Mouse (Mus musculus) right cerebral cortex, postnatal 36 days (tissue): ENCODE data around the gene Arhgef17.

Experiments
- DNase-seq, 2 experiments: peaks; one replicate each; pipeline ENCODE4 v3.0.0; 2022; ENCODE audit warnings: low spot score in 2 of 2, mixed read lengths in 1 of 2

Gene Arhgef17

DNA sequence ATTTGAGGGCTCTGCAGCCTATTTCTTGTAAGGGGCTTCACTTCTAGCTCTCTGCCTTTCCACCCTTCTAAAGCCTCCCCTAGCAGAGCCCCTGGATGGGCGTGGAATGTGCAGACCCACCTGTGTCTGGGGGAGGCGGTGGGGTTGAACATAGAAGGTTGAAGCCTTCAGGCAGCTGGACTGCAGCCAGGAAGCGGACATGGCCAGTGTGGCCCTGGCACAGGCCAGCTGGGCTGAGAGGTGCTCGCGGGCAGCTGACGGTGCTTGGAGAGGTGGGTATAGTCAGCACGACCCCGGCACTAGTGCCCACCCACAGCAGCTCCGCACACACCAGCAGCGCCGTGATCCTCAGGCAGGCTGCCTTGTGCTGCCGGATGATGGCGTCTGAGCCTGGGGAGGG is 55.6 kb downstream of the Arhgef17 start:
- no peak for DNase-seq

DNA sequence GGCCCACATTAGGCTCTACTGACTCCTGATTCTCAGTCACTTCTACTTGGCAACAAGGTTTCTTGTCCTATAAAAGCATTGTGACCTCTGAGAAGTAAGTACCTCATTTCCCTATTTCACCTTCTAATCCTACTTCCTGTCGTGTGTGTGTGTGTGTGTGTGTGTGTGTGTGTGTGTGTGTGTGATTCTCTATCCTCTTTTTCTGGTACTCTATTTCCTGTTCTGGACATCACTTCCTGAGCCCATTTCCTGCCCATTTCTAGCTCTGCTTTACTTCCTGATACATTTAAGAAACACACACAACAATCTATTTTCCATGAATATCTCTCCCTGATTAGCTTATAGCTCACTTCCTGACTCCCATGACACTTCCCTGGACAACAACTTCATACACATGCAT is 56.1 kb downstream of the Arhgef17 start:
- no peak for DNase-seq

DNA sequence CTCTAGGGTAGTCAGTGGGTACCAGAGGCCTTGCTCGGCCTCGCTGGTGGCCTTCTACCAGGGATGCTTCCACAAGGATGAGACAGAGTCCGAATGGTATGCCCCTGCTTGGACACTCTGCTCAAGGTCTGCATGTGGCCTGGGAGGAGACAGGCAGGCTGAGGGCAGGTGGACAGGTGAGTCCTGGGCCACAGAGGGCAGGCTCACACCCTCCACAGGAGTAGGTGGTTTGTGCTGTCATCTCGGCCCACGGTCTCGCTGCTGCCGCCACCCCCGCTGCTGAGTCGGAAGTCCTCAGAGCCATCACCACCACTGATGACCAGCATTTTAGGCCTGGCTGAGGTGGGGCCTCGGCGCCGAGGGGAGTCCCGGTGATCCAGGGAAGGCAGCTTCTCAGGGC is 58.7 kb downstream of the Arhgef17 start:
- DNase-seq = no peak

DNA sequence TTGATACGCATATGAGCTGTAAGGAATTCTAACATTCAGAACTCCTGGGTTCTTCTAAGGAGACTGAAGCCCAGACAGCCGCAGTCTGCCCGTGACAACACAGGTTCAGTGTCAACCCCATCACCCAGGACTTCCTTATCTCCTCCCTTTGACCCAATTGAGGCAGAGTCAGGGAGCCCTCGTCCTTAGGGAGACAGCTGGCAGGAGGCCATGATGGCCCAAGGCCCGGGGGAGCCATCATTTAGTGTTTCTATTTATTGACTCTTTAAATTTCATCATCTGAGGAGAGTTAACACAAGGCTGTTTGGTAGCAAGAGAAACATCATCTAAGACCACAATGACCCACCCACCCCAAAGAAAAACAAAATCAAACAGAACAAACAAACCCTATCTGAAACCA is 60.0 kb downstream of the Arhgef17 start:
- DNase-seq = no peak

DNA sequence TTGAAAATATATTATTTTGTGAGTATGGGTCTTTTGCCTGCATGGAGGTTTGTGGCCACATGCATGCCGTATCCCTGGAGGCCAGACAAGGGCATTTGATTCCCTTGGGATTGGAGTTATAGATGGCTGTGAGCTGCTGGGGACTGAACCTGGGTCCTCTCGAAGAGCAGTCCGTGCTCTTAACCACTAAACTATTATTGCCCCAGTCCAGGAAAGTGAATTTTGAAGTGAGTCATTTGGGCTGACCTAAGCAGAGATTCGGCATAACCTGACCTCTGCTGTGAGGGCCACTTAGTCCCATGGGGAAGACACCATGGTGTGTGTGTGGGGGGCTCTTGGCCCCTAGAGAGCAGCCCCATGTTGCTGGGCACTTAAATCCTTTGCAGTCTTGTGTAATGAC is 60.6 kb downstream of the Arhgef17 start:
- no peak for DNase-seq

DNA sequence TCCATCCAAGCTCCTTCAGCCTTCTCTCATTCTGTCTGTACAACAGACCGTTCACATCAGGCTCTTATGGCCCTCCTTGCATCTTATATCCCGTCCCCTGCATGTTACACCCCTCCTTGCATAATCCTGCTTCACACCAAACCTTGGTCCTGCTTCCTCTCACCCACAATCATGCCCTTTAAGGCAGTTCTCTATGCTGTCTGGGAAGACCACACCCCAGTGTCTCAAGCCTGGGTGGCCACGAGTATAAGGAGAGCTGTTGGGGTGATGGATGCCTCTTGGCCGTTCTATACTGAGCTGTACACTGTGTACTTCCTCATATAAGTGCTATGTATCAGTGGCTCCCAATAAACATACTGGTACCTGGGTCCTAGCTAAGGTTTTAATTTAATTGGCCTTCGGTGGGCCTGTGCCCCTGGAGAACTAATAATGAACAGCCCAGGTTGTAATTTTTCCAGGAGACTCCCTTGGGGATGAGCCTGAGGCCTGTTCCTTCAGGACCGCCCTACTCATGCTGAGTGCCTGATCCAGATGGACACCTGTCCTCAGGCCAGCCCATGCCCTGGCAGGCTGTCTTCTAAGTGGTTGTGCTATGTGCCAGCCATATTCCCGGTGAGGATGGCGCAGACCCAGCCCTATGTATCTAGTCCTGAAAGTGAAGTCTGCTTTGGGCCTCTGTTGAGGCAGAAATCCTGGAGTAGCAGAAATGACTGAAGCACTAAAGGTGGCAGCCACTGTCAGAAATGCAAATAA is 61.9 kb downstream of the Arhgef17 start:
- no peak for DNase-seq

DNA sequence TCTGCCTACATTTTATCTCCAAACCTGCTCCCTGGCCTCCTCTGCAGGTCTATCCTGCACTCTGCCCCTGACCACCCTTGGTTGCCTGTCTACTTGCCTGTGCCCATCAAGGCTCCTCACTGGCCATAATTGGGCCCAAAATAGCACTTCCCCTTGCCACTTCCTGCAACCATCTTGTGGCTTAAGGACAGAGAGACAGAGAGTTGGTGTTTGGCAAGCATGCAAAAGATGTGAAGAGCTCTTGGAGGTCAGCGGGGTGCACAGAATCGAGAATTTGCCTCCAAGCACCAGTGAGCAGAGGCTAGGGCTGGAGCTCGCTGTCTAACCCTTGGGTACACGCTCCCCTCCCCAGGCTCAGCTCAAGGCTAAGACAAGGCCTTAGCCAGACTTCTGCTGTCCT is 63.4 kb downstream of the Arhgef17 start:
- no peak for DNase-seq

DNA sequence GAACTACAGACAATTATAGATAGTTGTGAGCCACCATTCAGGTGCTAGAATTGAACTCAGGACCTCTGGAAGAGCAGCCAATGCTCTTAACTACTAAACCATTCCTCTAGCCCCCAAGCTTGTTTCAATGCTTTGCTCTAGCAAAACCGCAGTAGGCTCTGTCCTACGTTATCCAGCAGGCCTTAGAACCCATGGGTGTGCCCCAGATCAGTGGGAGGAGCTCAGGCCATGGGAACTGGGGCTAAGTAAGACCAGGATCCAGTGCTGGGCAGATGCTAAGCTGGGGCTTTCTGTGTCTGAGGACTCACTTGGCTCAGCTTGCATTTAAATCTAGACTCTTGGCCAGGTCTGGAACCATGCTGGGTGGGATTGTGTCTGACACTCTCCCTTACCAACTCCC is 64.3 kb downstream of the Arhgef17 start:
- no peak for DNase-seq

DNA sequence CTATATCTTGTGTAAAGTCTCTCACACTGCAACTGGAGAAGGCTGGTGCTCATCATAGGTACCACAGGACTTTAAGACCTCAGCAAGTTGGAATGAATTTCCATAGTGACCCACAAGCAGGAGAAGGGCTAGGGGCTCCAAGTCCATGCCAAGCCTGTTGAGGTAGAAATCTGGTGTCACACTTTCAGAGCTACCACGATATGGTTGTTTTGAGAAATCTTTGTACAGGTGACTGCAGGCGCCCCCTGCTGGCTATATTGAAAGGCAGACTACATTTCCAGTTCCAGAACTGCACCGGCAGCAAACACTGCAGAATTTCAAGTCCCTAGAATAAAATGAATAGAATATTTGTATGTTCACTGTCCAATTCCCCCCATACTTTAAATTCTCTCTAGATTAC is 65.2 kb downstream of the Arhgef17 start:
- peak; percentile 62 to 72 for DNase-seq

DNA sequence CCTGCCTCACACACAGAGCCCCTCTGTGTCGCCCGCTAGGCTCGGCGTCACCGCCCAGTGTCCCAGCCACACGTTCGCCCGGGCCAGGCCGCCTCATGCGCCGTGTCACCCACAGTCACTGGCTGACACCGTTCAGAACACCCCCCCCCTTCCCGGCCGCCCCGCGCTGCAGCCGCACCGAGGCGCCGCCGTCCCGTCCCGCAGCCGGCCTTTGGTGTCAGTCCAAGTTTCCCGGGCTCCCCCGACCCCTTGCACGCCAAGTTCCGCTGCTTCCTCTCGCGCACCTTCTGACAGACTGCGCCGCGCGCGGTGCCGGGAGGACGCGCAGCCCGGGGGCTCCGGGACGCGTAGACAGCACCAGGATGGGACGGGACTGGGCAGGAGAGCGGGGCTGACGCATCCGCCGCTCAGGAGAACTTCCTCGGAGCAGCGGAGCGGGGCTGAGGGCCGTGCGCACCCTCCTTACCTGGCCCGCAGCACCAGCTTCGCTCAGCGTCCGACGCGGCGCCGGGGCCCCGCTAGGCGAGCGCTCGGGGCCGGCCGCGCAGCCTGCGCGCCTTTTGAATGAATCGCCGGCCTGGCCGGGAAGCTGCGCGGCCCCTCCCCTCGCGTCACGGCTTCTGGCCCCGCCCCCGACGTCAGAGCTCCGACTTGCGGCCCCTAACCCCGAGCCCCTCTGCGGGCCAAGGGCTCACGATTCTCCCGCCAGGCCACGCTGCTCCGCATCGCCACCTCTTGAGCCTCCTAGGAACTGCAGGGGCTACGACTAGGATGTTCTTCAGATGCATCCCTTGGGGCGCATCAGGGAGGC is 68.9 kb downstream of the Arhgef17 start, which contains the start of gene Relt:
Relt (minus strand) TSS at position 619 of the 811 bp plus-strand sequence.
- peak; percentile 76 to 78 for DNase-seq

DNA sequence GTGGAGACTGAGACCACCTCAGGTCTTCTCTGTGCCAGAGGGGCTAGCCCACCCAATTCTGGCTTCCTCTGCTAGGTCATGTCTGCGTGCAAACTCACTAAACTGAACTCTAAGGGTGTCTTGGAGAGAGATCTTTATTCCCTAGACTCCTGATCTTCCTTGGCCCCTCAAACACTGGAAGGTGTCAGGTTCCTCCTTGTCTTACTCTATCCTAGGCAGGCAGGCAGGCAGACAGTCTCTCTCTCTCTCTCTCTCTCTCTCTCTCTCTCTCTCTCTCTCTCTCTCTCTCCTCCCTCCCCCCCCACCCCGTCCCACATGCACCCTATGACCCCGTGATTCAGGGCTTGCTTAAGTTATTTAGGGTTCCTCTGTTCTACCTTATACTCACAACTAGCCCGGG is 69.6 kb downstream of the Arhgef17 start:
- DNase-seq = no peak

DNA sequence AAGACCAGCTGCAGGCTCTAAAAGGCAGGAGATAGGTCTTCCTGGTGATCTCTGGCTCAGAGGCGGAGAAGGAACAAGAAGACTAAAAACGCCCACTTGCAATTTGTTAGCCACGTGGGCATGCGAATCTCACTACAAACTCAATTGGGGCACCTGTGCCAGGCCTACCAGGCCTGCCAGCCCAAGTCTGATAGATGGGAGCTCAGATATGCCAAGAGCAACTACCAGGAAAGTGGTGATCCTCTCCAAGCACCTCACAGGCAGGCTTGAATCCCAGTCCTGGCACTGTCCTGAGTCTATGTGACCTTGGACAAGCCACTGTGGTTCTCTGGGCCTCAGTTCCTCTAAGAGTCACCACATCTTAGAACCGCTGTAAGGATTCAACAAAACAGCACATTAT is 70.7 kb downstream of the Arhgef17 start:
- DNase-seq = no peak

DNA sequence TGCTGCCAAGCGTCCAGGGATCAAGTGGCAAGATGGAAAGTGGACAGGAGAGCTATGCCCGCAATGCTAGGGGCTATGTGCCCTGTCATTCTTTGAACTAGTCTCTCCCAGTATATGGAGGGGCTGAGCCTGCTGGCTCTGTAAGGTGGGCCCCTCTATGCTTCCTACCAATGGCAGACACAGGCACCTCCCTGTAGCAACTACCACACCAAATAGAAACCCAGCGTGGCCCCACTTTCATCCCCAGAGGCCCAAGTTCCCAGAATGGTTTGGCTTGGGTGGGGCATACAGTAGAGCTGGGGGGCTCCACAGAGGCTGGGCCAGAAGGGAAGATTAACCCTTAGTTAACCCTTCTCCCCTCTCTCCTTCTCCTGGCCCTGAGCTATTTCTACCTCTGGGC is 71.5 kb downstream of the Arhgef17 start:
- DNase-seq = no peak

DNA sequence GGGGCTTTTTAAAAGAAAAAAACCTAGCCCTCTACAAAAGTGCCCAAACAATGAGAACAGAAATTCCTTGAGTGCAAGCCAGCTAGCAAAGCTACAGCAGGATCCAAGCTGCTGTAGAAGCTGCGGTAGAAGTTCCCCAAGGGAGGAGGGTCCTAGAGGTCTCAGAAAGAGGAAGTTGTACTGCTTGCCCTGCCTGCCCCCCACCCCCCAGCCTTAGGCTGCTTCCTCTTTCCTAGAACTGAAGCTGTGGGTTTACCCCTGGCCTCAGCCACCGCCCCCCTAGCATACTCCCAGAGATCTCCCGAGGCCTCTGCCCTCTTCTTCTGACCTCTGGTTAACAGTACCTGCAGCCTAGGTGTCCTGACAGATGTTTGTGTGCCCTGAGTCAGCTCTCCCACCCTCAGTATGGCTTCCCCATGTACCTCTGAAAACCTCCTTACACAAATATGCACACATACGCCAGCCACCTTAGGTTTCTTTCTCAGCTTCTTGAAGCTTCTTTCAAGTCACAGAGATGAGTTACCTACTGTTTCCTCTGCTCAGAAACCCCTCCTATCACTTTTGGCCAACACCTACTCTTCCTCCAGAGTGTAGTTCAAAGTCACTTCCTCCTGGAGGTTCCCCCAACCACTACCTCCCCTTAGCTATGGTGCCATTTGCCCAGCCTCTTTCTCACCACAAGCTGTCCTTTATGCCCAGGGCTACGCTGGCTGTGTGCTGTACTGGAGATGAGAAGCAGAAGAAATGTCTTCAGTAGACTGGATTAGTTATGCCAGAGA is 75.9 kb downstream of the Arhgef17 start:
- DNase-seq = no peak

DNA sequence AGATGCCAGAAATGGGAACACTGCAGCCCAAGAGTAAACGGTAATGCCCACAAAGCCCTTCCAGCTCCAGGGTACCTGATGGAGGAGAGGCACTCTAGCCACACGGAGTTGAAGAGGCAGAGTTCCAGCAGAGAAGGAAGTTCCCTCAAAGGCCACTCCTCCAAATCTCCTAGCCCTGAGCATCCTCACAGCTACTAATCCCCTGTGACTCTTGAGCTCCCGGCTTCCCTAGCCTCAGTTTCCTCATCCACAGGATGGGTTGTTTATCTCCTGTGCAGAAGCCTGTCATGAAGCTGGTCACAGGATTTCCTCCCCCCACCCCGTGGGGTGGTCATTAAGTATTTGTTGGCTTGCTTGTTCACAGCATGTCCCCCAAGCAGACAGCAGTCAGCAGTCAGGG is 76.6 kb downstream of the Arhgef17 start:
- no peak for DNase-seq

DNA sequence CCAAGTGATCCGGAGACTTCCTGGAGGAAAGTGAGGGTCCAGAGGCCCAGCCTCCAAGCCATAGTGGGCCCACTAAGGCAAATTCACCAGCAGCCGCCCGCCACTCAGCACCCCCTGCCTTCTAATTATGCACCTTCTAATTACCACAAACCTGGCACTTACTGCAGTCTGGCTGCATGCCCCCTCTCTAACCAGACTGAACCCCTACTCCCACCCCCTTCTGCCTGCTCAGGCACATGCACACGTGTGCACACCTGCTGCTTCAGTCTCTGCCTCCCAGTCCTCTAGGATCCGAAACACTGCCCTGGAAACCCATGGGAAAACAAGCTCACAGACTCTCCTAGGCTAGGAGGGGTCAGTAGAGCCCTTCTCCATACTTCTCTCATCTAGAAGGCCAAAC is 77.0 kb downstream of the Arhgef17 start:
- DNase-seq = no peak

DNA sequence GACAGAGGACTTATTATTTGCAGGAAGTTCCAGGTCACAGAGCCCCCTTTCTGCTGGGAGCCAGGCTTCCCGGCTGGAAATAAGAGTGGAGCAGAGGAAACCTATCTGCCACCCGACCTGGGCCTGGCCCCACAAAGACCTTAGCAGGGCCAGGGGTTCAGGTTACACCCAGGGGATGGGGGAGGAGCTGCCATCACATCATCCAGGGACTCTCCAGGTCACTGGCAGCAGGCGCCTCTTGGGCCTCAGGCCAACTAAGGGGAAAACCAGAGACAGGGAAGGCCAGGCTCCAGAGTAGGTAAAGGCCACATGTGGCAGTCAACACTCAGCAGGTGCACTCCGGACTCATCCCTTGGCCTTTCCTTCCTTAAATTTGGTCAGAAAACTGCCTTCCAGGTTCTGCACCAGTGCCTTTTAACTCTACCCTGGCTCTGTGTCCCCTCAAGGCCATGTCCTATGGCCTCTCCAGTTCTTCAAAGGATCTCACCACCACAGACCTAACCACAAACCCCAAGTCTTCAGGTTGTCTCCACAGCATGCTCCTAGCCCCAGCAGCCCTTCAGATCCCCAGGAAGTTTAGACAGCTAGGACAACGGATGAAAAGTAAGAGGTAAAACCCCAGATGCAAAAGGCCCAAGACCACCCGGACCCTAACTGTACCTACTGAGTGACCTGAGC is 77.6 kb downstream of the Arhgef17 start:
- no peak for DNase-seq

DNA sequence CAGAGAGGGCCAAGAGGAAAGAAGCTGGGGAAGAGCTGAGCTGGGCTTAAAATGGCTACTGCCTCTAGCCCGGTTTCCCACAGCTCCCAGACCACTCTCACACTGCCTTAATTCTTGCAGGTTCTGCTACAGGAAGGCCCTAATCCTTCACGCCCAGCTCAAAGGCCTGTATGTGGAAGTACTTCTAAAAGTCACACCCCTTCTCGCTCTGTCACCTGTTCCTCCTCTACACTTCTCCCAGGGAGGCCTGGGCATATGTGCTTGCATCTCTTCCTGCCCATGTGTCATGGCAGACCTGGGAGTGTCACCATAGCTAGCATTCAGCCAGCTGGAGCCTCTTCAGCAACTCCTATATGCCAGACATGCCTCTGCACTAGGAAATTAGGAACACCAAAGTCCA is 78.5 kb downstream of the Arhgef17 start:
- DNase-seq = no peak

DNA sequence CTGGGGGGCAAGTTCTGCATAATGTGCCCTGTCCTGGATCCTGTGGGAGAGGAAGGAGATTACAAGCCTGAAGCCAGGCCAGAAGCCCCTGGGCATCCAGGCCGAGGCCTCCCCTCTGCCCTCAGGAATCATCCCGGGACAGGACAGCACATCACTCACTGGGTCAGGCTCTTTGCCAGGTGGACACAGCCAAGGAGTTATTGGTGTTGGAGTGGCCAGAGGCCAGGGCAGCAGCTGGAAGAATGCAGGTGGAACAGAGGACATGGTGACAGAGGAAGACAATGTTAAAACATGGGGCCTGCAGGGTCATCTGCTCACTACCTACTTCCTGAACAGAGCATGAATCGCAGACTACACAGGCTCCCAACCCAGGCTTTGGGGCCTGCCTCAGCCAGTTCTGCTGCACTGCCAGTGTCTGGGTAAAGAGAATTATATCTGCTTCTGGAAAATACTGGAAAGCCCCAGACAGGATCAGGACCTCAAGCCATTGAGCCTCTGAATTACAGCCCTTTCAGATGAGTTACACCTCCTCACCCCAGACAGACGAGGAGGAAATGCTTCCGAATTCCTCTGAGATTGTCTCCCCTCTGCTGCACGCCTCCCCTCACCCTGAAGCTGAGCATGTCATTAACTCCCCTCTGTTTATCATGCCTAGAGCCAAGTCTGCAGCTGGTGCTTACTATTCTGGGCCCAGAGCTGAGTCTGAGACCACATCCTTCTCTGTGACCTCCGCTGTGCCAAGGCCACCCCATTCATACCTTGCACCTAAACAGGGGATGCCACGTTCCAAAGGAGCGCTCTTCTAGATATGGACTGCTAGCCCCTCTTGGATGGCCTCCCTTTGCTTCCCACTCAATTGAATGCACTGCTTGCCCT is 80.2 kb downstream of the Arhgef17 start:
- no peak for DNase-seq

DNA sequence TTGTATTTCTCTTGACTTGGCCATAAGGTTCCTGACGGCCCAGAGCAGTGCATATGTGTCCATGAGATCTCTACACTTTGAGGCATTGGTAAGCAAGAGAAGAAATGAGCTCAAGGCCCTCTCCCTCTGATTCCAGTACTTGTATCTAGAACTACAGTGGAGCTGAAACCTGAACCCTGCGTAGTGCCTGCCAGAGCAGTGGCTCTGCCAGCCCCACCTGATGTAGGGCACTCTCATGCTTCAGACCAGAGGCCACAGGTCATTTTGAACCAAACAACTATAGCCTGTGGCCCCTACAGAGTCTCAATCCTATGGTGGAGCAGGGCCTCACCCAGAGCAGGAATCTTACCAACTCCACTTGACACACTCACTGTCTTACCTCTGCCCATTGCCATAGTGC is 82.4 kb downstream of the Arhgef17 start:
- no peak for DNase-seq

DNA sequence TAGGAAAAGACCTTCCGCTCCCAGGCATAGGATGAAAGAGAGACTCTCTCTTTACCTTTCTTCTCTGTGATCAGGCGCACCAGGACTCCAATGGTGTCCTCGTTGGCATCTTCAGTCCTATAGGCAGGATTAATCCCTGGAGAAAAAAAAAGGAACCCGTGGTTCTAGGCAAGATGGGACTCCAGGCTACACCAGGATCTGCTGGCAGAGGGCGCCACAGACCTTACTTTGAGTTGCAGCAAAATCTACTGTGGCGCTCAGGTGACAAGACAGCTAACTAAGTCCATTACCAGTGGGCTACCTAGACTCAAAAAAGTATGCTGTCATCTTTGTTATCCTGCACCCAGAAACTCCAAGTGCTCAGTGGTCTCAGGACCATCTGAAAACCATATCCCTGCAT is 83.2 kb downstream of the Arhgef17 start:
- DNase-seq = peak; percentile 74 to 82
